Mouse (Mus musculus) hindbrain, embryonic 14.5 days (tissue): Measurements from ENCODE around the gene Ccdc80. TPM values are rescaled to one million over a fixed set of nuclear protein-coding genes. Genes with fewer than 3 reads are reported as not detected.

Experiments used
- ATAC-seq: fragments of 200-750 bp; cut with Nextera tagmentation; 2 replicates; pipeline ENCODE4 v1.8.0; 2017; ENCODE audit warnings: moderate number of reproducible peaks, mild to moderate bottlenecking, moderate TSS enrichment, moderate library complexity; ENCODE audit not compliant: low FRiP score
- DNase-seq: peaks from one replicate; pipeline ENCODE4 v3.0.0-alpha.2; 2015; ENCODE audit warnings: low spot score
- H3K27ac ChIP-seq: fragments of 300-500 bp; sonication (generic); 2 replicates; pipeline ENCODE4 v1.5.1; 2014; ENCODE audit warnings: mild to moderate bottlenecking, moderate library complexity
- H3K27me3 ChIP-seq: fragments of 300-500 bp; sonication (generic); 2 replicates; pipeline ENCODE4 v1.6.1; 2014; ENCODE audit warnings: mild to moderate bottlenecking, low read length, mixed read lengths; ENCODE audit not compliant: control insufficient read depth, insufficient read depth
- H3K36me3 ChIP-seq: fragments of 300-500 bp; sonication (generic); replicated peaks from 2 replicates; pipeline ENCODE4 v1.6.1; 2014; ENCODE audit not compliant: control insufficient read depth, insufficient read depth
- H3K4me1 ChIP-seq: fragments of 300-500 bp; sonication (generic); replicated peaks from 2 replicates; pipeline ENCODE4 v1.6.1; 2014; ENCODE audit warnings: antibody characterized with exemption, low read length, mixed read lengths; ENCODE audit not compliant: control insufficient read depth, insufficient read depth
- H3K4me2 ChIP-seq: fragments of 300-500 bp; sonication (generic); replicated peaks from 2 replicates; pipeline ENCODE4 v1.6.1; 2014; ENCODE audit warnings: mild to moderate bottlenecking, moderate library complexity
- H3K4me3 ChIP-seq: fragments of 300-500 bp; sonication (generic); replicated peaks from 2 replicates; pipeline ENCODE4 v1.5.1; 2014; ENCODE audit warnings: mild to moderate bottlenecking, low read length
- H3K9ac ChIP-seq: fragments of 300-500 bp; sonication (generic); 2 replicates; pipeline ENCODE4 v1.6.1; 2014
- H3K9me3 ChIP-seq: fragments of 300-500 bp; sonication (generic); 2 replicates; pipeline ENCODE4 v1.6.1; 2016; ENCODE audit warnings: low read length; ENCODE audit not compliant: control insufficient read depth
- WGBS: fragments of 180-500 bp; shearing (Covaris S2); extraction: QIAGEN DNeasy Blood & Tissue Kit; methylation state at CpG from one replicate; pipeline ENCODE4 v1.1.7; 2014; 5-methylcytosine and 5-hydroxymethylcytosine counted together
- polyA plus RNA-seq: library from polyadenylated mRNA; unstranded; fragments of >200 nt; fragmentation: Nextera tagmentation; extraction: Ambion mirVana; gene quantifications from 2 replicates; pipeline ENCODE4 v1.2.1, GENCODE M21; 2014

Gene Ccdc80
- polyA plus RNA-seq, 1 experiment from 2014 or later: 15.5 TPM

DNA sequence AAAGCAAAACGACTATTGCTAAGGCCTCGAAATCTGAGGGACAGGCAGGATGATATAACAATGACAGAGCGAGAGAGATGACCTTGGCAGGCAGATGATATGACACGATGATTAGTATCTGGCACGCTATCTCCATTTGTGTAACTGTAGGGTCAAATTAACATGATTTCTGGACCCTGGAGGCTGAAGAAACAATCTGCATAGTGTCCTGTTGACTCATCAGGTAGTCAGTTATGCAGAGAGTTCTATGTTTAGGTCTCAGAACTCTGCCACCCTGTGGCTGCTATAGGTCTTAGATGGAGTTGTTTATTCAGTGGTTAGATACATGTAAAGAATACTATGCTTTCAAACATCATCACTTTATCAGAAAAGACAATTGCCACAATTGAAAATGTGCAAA is 48.5 kb downstream of the Ccdc80 start:
- ATAC-seq (no peak), DNase-seq (no peak)
- Histone ChIP-seq H3K4me3 (no peak overlapping the region), H3K4me1 (no peaks in the 10 kb centered on the region), H3K27me3 (no peaks in the 10 kb centered on the region), H3K4me2 (no peak overlapping the region), H3K9ac (no peak overlapping the region), H3K27ac (no peak overlapping the region), H3K9me3 (no peaks in the 10 kb centered on the region), H3K36me3 (peaks cover 74% of the 10 kb centered on the region)
- whole genome bisulfite sequencing: 96% methylated on average over 5 of the region's 5 CpGs

DNA sequence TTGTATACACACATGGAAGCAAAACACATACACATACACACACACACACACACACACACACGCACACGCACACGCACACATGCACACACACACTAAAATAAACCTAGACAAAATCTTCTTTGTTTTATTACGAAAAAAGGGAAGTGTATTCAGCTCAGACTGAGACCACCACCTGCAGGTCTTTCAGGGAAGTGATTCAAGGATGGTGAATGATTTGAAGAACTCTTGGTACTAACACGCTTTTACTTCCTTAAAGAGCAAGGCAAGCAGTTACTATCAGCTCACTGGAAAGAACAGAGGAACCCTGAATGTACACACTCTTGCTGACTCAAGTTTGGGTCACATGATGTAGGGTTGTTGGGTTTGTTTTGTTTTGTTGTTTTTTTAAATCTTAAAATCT is 49.4 kb downstream of the Ccdc80 start:
- Histone ChIP-seq H3K4me2 (no peak overlapping the region), H3K36me3 (peaks cover 82% of the 10 kb centered on the region), H3K9ac (no peak overlapping the region), H3K4me1 (no peaks in the 10 kb centered on the region), H3K27ac (no peak overlapping the region), H3K9me3 (no peaks in the 10 kb centered on the region), H3K27me3 (no peaks in the 10 kb centered on the region), H3K4me3 (no peak overlapping the region)
- WGBS: 94% methylated on average over 5 of the region's 5 CpGs
- ATAC-seq: no peak
- DNase-seq: no peak

DNA sequence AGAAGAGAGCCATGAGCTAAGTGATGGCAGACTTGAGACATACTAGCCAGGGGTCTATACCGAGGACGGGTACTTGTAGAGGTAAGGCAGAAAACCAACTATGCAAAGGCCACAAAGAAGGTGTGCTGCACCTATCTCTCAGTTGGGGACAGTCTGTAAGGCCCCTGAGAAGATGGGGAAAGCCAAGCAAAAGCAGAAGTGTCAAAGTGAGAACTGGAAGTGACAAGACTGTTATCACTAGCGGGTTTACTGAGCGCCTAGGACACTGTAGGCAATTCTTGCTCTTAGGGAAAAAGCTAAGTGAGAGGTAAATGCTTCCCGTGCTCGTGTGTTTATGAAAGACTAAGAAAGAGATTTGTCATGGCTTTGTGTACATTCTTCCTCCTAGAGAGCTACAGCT is 51.9 kb downstream of the Ccdc80 start:
- peaks cover 87% of the 10 kb centered on the region for H3K36me3 ChIP-seq
- 94% methylated on average over 6 of the region's 6 CpGs for WGBS
- H3K4me2 ChIP-seq: no peak overlapping the region
- ATAC-seq (no peak), DNase-seq (no peak)
- H3K4me3 ChIP-seq: no peak overlapping the region
- H3K9me3 ChIP-seq: no peaks in the 10 kb centered on the region
- no peaks in the 10 kb centered on the region for H3K4me1 ChIP-seq
- no peaks in the 10 kb centered on the region for H3K27me3 ChIP-seq
- H3K9ac ChIP-seq: no peak overlapping the region
- H3K27ac ChIP-seq: no peak overlapping the region

DNA sequence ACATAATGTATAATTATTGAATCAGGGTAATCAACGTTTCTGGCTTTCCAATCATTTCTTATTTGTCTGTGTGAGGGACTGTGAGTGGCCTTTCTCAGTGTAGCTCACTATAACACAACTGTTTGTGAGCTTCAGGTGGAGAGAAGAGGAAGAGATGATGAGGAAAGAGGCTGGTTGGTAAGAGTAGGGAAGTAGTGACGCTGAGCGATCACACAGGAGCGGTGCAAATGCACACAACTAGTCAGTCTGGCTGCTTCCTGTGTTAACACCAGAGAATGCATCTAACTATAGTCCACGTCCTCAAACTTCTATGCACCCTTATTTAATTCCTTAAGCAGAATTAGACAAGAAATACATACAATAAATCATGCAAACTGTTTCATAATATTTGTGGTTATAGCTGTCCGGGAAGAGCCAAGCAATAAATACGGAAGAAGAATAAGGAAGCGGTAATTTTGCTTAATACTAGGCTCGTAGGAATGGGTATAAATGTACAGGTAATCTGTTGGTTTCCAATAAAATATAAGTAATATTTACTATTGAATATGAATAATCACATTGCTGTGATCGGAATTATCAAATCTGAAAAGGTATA is 55.4 kb downstream of the Ccdc80 start:
- ATAC-seq (no peak), DNase-seq (no peak)
- Histone ChIP-seq H3K9ac (no peak overlapping the region), H3K36me3 (peaks cover 82% of the 10 kb centered on the region), H3K27ac (no peak overlapping the region), H3K4me3 (no peak overlapping the region), H3K27me3 (no peaks in the 10 kb centered on the region), H3K4me2 (no peak overlapping the region), H3K4me1 (no peaks in the 10 kb centered on the region), H3K9me3 (no peaks in the 10 kb centered on the region)
- WGBS: 94% methylated on average over 10 of the region's 10 CpGs

DNA sequence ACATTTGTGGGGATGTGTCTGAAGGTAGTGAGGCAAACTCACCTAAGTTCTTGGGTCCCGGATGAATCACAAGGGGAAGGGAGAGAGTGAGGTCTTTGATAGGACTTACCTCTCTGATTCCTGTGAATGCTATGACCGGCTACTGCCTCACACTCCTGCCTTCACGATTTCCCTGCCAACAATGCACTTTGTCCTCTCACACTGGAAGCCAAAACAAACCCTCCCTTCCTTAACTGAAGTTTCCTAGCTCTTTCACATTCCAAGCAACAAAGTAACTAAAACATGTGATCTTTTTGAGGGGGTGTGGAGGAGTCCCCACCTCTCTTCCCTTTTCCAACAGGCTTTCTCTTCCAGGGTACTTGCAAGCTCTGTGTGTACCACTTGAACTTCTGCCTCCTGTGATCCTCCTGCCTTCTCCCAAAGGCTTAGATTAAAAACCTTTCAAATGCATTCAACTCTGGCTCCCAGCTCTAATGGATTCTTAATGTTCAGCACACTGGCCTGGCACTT is 61.6 kb downstream of the Ccdc80 start:
- Histone ChIP-seq H3K27ac (no peak overlapping the region), H3K27me3 (no peaks in the 10 kb centered on the region), H3K9ac (no peak overlapping the region), H3K4me1 (peaks cover 11% of the 10 kb centered on the region), H3K4me3 (no peak overlapping the region), H3K4me2 (no peak overlapping the region), H3K9me3 (no peaks in the 10 kb centered on the region), H3K36me3 (peaks cover 51% of the 10 kb centered on the region)
- 86% methylated on average over 3 of the region's 3 CpGs for WGBS
- no peak for DNase-seq
- no peak for ATAC-seq

DNA sequence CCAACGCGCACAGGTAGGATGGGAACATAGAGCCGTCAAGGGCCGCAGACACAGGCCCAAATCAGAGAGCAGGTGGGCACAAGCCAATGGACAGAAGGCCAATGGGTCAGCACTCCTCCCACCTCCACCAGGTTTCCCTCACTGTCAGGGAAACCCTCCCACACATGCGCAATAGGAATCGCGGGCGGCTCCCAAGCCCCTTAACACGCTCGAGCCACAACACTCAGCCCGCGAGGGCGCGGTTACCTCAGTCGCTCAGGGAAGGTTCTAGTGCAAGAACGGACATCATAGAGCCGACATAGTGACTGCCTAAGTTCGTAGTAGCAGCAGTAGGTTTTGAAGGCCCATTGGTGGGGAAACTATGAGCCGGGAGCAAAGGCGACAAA is 64.9 kb downstream of the Ccdc80 start:
- Histone ChIP-seq H3K27me3 (no peaks in the 10 kb centered on the region), H3K9me3 (no peaks in the 10 kb centered on the region), H3K36me3 (peaks cover 24% of the 10 kb centered on the region), H3K4me3 (peak overlapping the region; percentile 89), H3K4me2 (peak overlapping the region; percentile 63), H3K4me1 (peaks cover 25% of the 10 kb centered on the region), H3K9ac (peak overlapping the region; percentile 97), H3K27ac (peak overlapping the region; percentile 86)
- DNase-seq (peak; percentile 68), ATAC-seq (peak; percentile 83)
- WGBS: 2% methylated on average over 20 of the region's 20 CpGs

DNA sequence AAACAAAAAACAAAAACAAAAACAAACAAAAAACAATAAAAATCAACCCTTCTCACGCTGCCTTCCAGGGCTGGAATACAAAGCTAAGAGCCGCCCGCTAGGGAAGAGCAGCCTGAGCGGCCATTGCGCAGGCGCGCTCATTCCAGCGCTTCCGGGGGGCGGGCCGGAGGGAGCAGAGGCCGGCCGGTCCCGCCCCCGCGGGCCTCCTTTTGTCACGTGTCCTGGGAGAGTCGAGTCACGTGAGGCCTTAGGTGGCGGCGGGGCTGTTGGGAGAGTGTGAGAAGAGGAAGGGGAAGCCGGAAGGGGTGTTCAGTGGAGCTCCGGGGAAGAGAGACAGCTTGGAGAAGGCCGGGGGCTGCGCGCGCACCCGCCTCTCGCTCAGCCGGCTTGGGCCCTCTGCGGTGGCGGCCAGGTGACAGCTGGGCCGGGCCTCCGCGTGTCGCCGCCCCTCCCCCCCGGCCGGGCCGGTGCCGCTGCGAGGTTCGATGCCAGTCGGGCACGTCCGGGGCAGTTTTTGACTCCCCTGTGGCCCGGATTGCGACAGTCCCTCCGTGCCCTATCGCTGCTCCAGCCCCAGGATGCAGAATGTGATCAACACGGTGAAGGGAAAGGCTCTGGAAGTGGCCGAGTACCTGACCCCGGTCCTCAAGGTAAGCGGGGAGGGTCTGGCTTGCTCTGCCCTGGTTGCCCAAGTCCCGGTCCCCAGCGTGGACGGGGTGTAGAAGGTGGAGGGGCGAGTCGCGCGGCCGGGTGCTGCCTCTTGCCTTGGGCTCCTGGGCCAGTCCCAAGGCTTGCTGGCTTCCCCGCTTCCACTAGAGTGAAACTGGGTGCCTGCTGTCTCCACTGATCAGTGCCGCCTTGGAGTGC is 65.6 kb downstream of the Ccdc80 start, which contains the start of the genes Slc35a5 and Atg3:
Slc35a5 (minus strand) TSS at position 185 of the 867 bp plus-strand sequence.
Atg3 (plus strand) TSS at position 264 of the 867 bp plus-strand sequence.
- DNase-seq: peak; percentile 95
- Histone ChIP-seq H3K36me3 (peaks cover 24% of the 10 kb centered on the region), H3K4me1 (peaks cover 25% of the 10 kb centered on the region), H3K4me2 (peak within 1 kb of the TSS; percentile 63), H3K27ac (peak within 1 kb of the TSS; percentile 86), H3K9me3 (no peaks in the 10 kb centered on the region), H3K27me3 (no peaks in the 10 kb centered on the region), H3K4me3 (peak within 1 kb of the TSS; percentile 89), H3K9ac (peak within 1 kb of the TSS; percentile 97)
- ATAC-seq: peak; percentile 98
- under 1% methylated on average over 55 of the region's 64 CpGs for WGBS

DNA sequence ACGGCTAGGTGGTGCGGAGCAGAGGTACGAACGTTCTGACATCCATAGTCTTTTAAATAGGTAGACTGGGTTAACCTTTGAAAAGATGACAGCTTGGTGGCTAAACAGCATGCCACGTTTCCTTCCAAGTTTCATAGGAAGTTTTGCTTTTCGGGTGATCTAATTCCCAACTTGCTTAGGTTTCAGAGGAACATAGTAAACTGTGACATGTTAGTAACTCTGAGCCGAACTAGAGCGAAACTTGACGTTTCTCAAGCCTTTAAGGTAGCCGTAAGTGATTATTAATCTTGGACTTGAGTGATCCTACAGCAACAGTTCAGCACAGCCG is 66.2 kb downstream of the Ccdc80 start:
- no peaks in the 10 kb centered on the region for H3K27me3 ChIP-seq
- no peaks in the 10 kb centered on the region for H3K9me3 ChIP-seq
- ATAC-seq (no peak), DNase-seq (no peak)
- H3K27ac ChIP-seq: peak overlapping the region; percentile 86; the same call in 1 of the 2 replicates
- WGBS: 5% methylated on average over 11 of the region's 11 CpGs
- H3K4me1 ChIP-seq: peaks cover 25% of the 10 kb centered on the region
- peak overlapping the region; percentile 97 for H3K9ac ChIP-seq
- peak overlapping the region; percentile 57 for H3K4me2 ChIP-seq
- peak overlapping the region; percentile 89 for H3K4me3 ChIP-seq
- H3K36me3 ChIP-seq: peaks cover 18% of the 10 kb centered on the region
